Mouse (Mus musculus): ENCODE measurements around the gene 4930523C07Rik. TPM values are rescaled to one million over a fixed set of nuclear protein-coding genes. Genes with fewer than 3 reads are reported as not detected.

Gene 4930523C07Rik
- polyA plus RNA-seq, 1 experiment from 2014 or later: 1.5 TPM

GRCm38 (mm10) chr1:160035561-160035960 is 8.6 kb upstream of the 4930523C07Rik start:
- no peak overlapping the region for H3K4me2 ChIP-seq
- no peak for ATAC-seq (ENCODE audit: low FRiP score)
- no peaks in the 10 kb centered on the region for H3K9me3 ChIP-seq
- H3K27ac ChIP-seq: no peak overlapping the region
- WGBS: 87% methylated on average over 3 of the region's 3 CpGs
- no peaks in the 10 kb centered on the region for H3K4me1 ChIP-seq
- H3K36me3 ChIP-seq (replicated peaks): no peaks in the 10 kb centered on the region
- H3K27me3 ChIP-seq: no peaks in the 10 kb centered on the region
- H3K4me3 ChIP-seq (replicated peaks): no peak overlapping the region
- H3K9ac ChIP-seq: no peak overlapping the region

GRCm38 (mm10) chr1:160036996-160037521 is 7.1 kb upstream of the 4930523C07Rik start:
- no peaks in the 10 kb centered on the region for H3K36me3 ChIP-seq (replicated peaks)
- H3K27ac ChIP-seq: no peak overlapping the region
- H3K4me2 ChIP-seq: no peak overlapping the region
- H3K27me3 ChIP-seq: no peaks in the 10 kb centered on the region
- H3K9ac ChIP-seq: no peak overlapping the region
- H3K9me3 ChIP-seq: no peaks in the 10 kb centered on the region
- WGBS: 80% methylated on average over 5 of the region's 5 CpGs
- no peak for ATAC-seq (ENCODE audit: low FRiP score)
- H3K4me3 ChIP-seq (replicated peaks): no peak overlapping the region
- H3K4me1 ChIP-seq: no peaks in the 10 kb centered on the region

- H3K27ac ChIP-seq: no peak overlapping the region
- no peak overlapping the region for H3K9ac ChIP-seq
- H3K4me1 ChIP-seq: peaks cover 8% of the 10 kb centered on the region
- H3K36me3 ChIP-seq (replicated peaks): no peaks in the 10 kb centered on the region
- H3K9me3 ChIP-seq: no peaks in the 10 kb centered on the region
- ATAC-seq (ENCODE audit: low FRiP score): no peak
- 64% methylated on average over 7 of the region's 7 CpGs for WGBS
- H3K4me3 ChIP-seq (replicated peaks): no peak overlapping the region
- no peak overlapping the region for H3K4me2 ChIP-seq
- peaks cover 3% of the 10 kb centered on the region for H3K27me3 ChIP-seq
These were observed 4.1 kb upstream of the 4930523C07Rik start for GRCm38 (mm10) chr1:160039951-160040645.

GRCm38 (mm10) chr1:160041264-160041775 is 2.9 kb upstream of the 4930523C07Rik start:
- H3K9me3 ChIP-seq: no peaks in the 10 kb centered on the region
- H3K9ac ChIP-seq: no peak overlapping the region
- H3K4me2 ChIP-seq: no peak overlapping the region
- ATAC-seq (ENCODE audit: low FRiP score): no peak
- H3K4me3 ChIP-seq (replicated peaks): no peak overlapping the region
- no peaks in the 10 kb centered on the region for H3K36me3 ChIP-seq (replicated peaks)
- peaks cover 8% of the 10 kb centered on the region for H3K4me1 ChIP-seq
- no peak overlapping the region for H3K27ac ChIP-seq
- 94% methylated on average over 7 of the region's 7 CpGs for WGBS
- peaks cover 3% of the 10 kb centered on the region for H3K27me3 ChIP-seq

GRCm38 (mm10) chr1:160042351-160042750 is 1.8 kb upstream of the 4930523C07Rik start:
- ATAC-seq (ENCODE audit: low FRiP score): no peak
- Histone ChIP-seq H3K36me3 (replicated peaks) (no peaks in the 10 kb centered on the region), H3K4me3 (replicated peaks) (no peak overlapping the region), H3K27ac (no peak overlapping the region), H3K4me2 (no peak overlapping the region), H3K27me3 (peaks cover 3% of the 10 kb centered on the region), H3K9ac (no peak overlapping the region), H3K9me3 (no peaks in the 10 kb centered on the region), H3K4me1 (peaks cover 8% of the 10 kb centered on the region)
- 84% methylated on average over 7 of the region's 7 CpGs for WGBS

- ATAC-seq (ENCODE audit: low FRiP score): no peak
- Histone ChIP-seq H3K27me3 (peaks cover 3% of the 10 kb centered on the region), H3K36me3 (replicated peaks) (no peaks in the 10 kb centered on the region), H3K4me1 (peaks cover 8% of the 10 kb centered on the region), H3K9ac (no peak overlapping the region), H3K27ac (no peak overlapping the region), H3K9me3 (no peaks in the 10 kb centered on the region), H3K4me3 (replicated peaks) (no peak overlapping the region), H3K4me2 (peak overlapping the region; percentile 73)
- WGBS: 91% methylated on average over 13 of the region's 13 CpGs
These were observed 759 bp upstream of the 4930523C07Rik start for GRCm38 (mm10) chr1:160043271-160043975.

- 0 out of 2 replicates have a peak overlapping the region, but pooled peaks have one; percentile 73 for H3K4me2 ChIP-seq
- H3K4me3 ChIP-seq (replicated peaks): no peak overlapping the region
- ATAC-seq (ENCODE audit: low FRiP score): no peak
- H3K4me1 ChIP-seq: peaks cover 8% of the 10 kb centered on the region
- H3K9ac ChIP-seq: no peak overlapping the region
- H3K36me3 ChIP-seq (replicated peaks): no peaks in the 10 kb centered on the region
- H3K9me3 ChIP-seq: no peaks in the 10 kb centered on the region
- peaks cover 3% of the 10 kb centered on the region for H3K27me3 ChIP-seq
- 81% methylated on average over 3 of the region's 3 CpGs for WGBS
- H3K27ac ChIP-seq: no peak overlapping the region
These were observed 1.0 kb downstream of the 4930523C07Rik start for GRCm38 (mm10) chr1:160045056-160045715.

GRCm38 (mm10) chr1:160045971-160046370 is 1.8 kb downstream of the 4930523C07Rik start:
- WGBS: 79% methylated on average over 5 of the region's 5 CpGs
- H3K27ac ChIP-seq: no peak overlapping the region
- H3K4me3 ChIP-seq (replicated peaks): no peak overlapping the region
- peaks cover 8% of the 10 kb centered on the region for H3K4me1 ChIP-seq
- H3K27me3 ChIP-seq: peaks cover 3% of the 10 kb centered on the region
- H3K36me3 ChIP-seq (replicated peaks): no peaks in the 10 kb centered on the region
- H3K9ac ChIP-seq: no peak overlapping the region
- no peak overlapping the region for H3K4me2 ChIP-seq
- H3K9me3 ChIP-seq: no peaks in the 10 kb centered on the region
- ATAC-seq (ENCODE audit: low FRiP score): no peak

- H3K4me1 ChIP-seq: peaks cover 8% of the 10 kb centered on the region
- 94% methylated on average over 4 of the region's 4 CpGs for WGBS
- H3K4me2 ChIP-seq: no peak overlapping the region
- ATAC-seq (ENCODE audit: low FRiP score): no peak
- no peak overlapping the region for H3K4me3 ChIP-seq (replicated peaks)
- no peaks in the 10 kb centered on the region for H3K9me3 ChIP-seq
- peaks cover 3% of the 10 kb centered on the region for H3K27me3 ChIP-seq
- no peak overlapping the region for H3K9ac ChIP-seq
- H3K36me3 ChIP-seq (replicated peaks): no peaks in the 10 kb centered on the region
- H3K27ac ChIP-seq: no peak overlapping the region
These were observed 2.6 kb downstream of the 4930523C07Rik start for GRCm38 (mm10) chr1:160046786-160047185.

- no peak for ATAC-seq (ENCODE audit: low FRiP score)
- peaks cover 8% of the 10 kb centered on the region for H3K4me1 ChIP-seq
- H3K27ac ChIP-seq: no peak overlapping the region
- H3K4me2 ChIP-seq: no peak overlapping the region
- 91% methylated on average over 7 of the region's 7 CpGs for WGBS
- H3K4me3 ChIP-seq (replicated peaks): no peak overlapping the region
- no peaks in the 10 kb centered on the region for H3K9me3 ChIP-seq
- H3K36me3 ChIP-seq (replicated peaks): no peaks in the 10 kb centered on the region
- H3K27me3 ChIP-seq: peaks cover 3% of the 10 kb centered on the region
- no peak overlapping the region for H3K9ac ChIP-seq
These were observed 3.3 kb downstream of the 4930523C07Rik start for GRCm38 (mm10) chr1:160047481-160047931.

- Histone ChIP-seq H3K9me3 (no peaks in the 10 kb centered on the region), H3K4me2 (no peak overlapping the region), H3K4me3 (replicated peaks) (no peak overlapping the region), H3K4me1 (peaks cover 3% of the 10 kb centered on the region), H3K9ac (no peak overlapping the region), H3K27me3 (no peaks in the 10 kb centered on the region; the same call in 1 of the 2 replicates), H3K36me3 (replicated peaks) (no peaks in the 10 kb centered on the region), H3K27ac (no peak overlapping the region)
- ATAC-seq (ENCODE audit: low FRiP score): no peak
- WGBS: 86% methylated on average over 5 of the region's 5 CpGs
These were observed 5.1 kb downstream of the 4930523C07Rik start for GRCm38 (mm10) chr1:160049131-160049880.

Data from forebrain, embryonic 12.5 days (tissue).